Mouse (Mus musculus) embryonic facial prominence, embryonic 15.5 days (tissue): ENCODE data around the gene Rundc3a. TPM values are rescaled to one million over a fixed set of nuclear protein-coding genes. Genes with fewer than 3 reads are reported as not detected.
A peak's percentile ranks its signal among the peaks of the same experiment; 100 is the strongest.
"Not testable (repeated sequence)": the region's sequence is repeated elsewhere in the genome, so short reads cannot be mapped to it uniquely, and the experiment has no call there.

Experiments used
- ATAC-seq: fragments of 200-750 bp; cut with Nextera tagmentation; 2 replicates; pipeline ENCODE4 v1.8.0; 2017; ENCODE audit warnings: low read depth, moderate TSS enrichment; ENCODE audit not compliant: insufficient number of reproducible peaks, low FRiP score, low TSS enrichment
- H3K27ac ChIP-seq: fragments of 300-500 bp; sonication (generic); replicated peaks from 2 replicates; pipeline ENCODE4 v1.5.1; 2015; ENCODE audit warnings: mild to moderate bottlenecking, inconsistent platforms
- H3K27me3 ChIP-seq: fragments of 300-500 bp; sonication (generic); 2 replicates; pipeline ENCODE4 v1.6.1; 2015; ENCODE audit warnings: inconsistent platforms
- H3K36me3 ChIP-seq: fragments of 300-500 bp; sonication (generic); 2 replicates; pipeline ENCODE4 v1.6.1; 2015; ENCODE audit warnings: mild to moderate bottlenecking, inconsistent platforms
- H3K4me1 ChIP-seq: fragments of 300-500 bp; sonication (generic); 2 replicates; pipeline ENCODE4 v1.6.1; 2015; ENCODE audit warnings: inconsistent platforms
- H3K4me2 ChIP-seq: fragments of 300-500 bp; sonication (generic); replicated peaks from 2 replicates; pipeline ENCODE4 v1.6.1; 2015; ENCODE audit warnings: mild to moderate bottlenecking, inconsistent platforms
- H3K4me3 ChIP-seq: fragments of 300-500 bp; sonication (generic); replicated peaks from 2 replicates; pipeline ENCODE4 v1.5.1; 2015; ENCODE audit warnings: mild to moderate bottlenecking, inconsistent platforms
- H3K9ac ChIP-seq: fragments of 300-500 bp; sonication (generic); 2 replicates; pipeline ENCODE4 v1.6.1; 2015; ENCODE audit warnings: inconsistent platforms
- H3K9me3 ChIP-seq: fragments of 300-500 bp; sonication (generic); replicated peaks from 2 replicates; pipeline ENCODE4 v1.6.1; 2016; ENCODE audit warnings: inconsistent platforms
- WGBS: fragments of 180-500 bp; shearing (Covaris S2); methylation state at CpG from one replicate; pipeline ENCODE4 v1.1.7; 2015; 5-methylcytosine and 5-hydroxymethylcytosine counted together
- polyA plus RNA-seq: library from polyadenylated mRNA; unstranded; fragments of >200 nt; fragmentation: Nextera tagmentation; extraction: Ambion mirVana; gene quantifications from 2 replicates; pipeline ENCODE4 v1.2.1, GENCODE M21; 2015

The Rundc3a gene
- polyA plus RNA-seq, 1 experiment from 2014 or later: 8.3 TPM

GRCm38 (mm10) chr11:102404161-102405010, 11.2 kb downstream of the Rundc3a start:
- peaks cover 30% of the 10 kb centered on the region for H3K36me3 ChIP-seq
- H3K4me3 ChIP-seq: no peak overlapping the region
- H3K27me3 ChIP-seq: peaks cover 20% of the 10 kb centered on the region
- no peak overlapping the region for H3K4me2 ChIP-seq
- no peak overlapping the region for H3K27ac ChIP-seq
- no peaks in the 10 kb centered on the region for H3K9me3 ChIP-seq
- 79% methylated on average over 18 of the region's 18 CpGs for WGBS
- no peak for ATAC-seq
- peaks cover 43% of the 10 kb centered on the region for H3K4me1 ChIP-seq
- no peak overlapping the region for H3K9ac ChIP-seq

GRCm38 (mm10) chr11:102405544-102406285, 12.5 kb downstream of the Rundc3a start:
- H3K4me3 ChIP-seq: peak overlapping the region; percentile 77; the same call in 1 of the 2 replicates
- no peak overlapping the region for H3K27ac ChIP-seq
- peaks cover 30% of the 10 kb centered on the region for H3K36me3 ChIP-seq
- 84% methylated on average over 11 of the region's 11 CpGs for WGBS
- peaks cover 6% of the 10 kb centered on the region for H3K27me3 ChIP-seq
- H3K9me3 ChIP-seq: no peaks in the 10 kb centered on the region
- H3K4me1 ChIP-seq: peaks cover 40% of the 10 kb centered on the region
- no peak for ATAC-seq
- H3K4me2 ChIP-seq: peak overlapping the region; percentile 87; the same call in 1 of the 2 replicates
- H3K9ac ChIP-seq: 0 out of 2 replicates have a peak overlapping the region, but pooled peaks have one; percentile 73

DNA sequence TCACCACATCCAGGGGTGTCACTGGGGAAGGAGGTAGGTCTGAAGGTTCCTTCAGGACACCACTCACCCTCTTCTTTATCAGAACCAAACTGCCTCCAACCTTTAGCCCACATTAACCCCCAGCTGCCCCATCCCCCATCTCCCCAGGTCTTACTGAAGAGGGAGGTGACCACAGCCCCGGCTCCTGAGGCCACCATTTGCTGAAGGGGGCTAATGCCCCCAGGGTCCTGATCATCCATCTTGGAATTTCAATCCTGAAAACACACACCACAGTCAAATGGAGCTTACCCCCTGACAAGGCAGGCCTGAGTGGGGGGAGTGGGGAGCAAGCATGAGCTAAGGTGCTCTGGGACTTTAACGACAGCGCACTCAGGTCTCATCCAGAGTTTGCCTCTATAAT, 13.2 kb downstream of the Rundc3a start:
- H3K4me3 ChIP-seq: peak overlapping the region; percentile 77
- peaks cover 30% of the 10 kb centered on the region for H3K36me3 ChIP-seq
- no peaks in the 10 kb centered on the region for H3K9me3 ChIP-seq
- H3K4me2 ChIP-seq: peak overlapping the region; percentile 87
- H3K27me3 ChIP-seq: no peaks in the 10 kb centered on the region; the same call in none of the 2 replicates
- peak overlapping the region; percentile 73 for H3K9ac ChIP-seq
- no peak overlapping the region for H3K27ac ChIP-seq
- H3K4me1 ChIP-seq: peaks cover 42% of the 10 kb centered on the region
- WGBS: 6% methylated on average over 3 of the region's 3 CpGs
- no peak for ATAC-seq

GRCm38 (mm10) chr11:102406900-102407833, 14.0 kb downstream of the Rundc3a start:
- WGBS: under 1% methylated on average over 85 of the region's 85 CpGs

DNA sequence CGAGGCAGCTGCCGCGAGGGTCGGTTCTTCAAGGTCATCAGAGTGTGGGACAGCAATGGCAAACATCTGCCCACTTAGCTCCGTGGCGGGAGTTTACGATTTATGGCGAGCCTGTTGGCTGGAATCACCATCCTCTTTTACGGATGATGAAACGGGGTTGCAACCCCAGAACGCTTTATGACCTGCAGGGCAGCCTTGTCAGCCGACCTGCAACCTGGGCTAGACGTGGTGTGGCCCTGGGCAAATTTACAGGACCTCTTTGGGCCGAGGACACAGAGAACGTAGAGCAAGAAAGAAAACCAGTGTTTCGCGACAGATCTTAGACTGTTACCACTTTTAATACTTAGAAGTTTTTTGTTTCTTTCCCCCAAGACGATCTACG, 14.6 kb downstream of the Rundc3a start, which contains the start of gene Slc25a39:
Gene Slc25a39 (minus strand): TSS at position 113 of the 382 bp plus-strand sequence.
- Histone ChIP-seq H3K4me1 (peaks cover 45% of the 10 kb centered on the region), H3K27me3 (no peaks in the 10 kb centered on the region; the same call in 1 of the 2 replicates), H3K4me3 (peak within 1 kb of the TSS; percentile 77), H3K9ac (peak within 1 kb of the TSS; percentile 73), H3K4me2 (peak within 1 kb of the TSS; percentile 87), H3K9me3 (no peaks in the 10 kb centered on the region), H3K27ac (peak within 1 kb of the TSS; percentile 94), H3K36me3 (peaks cover 20% of the 10 kb centered on the region)
- ATAC-seq: no peak
- under 1% methylated on average over 19 of the region's 19 CpGs for WGBS

More at GRCm38 (mm10) chr11:102406900-102407833, 14.0 kb downstream of the Rundc3a start:
- Histone ChIP-seq H3K27ac (peak overlapping the region; percentile 94), H3K4me1 (peaks cover 45% of the 10 kb centered on the region), H3K27me3 (no peaks in the 10 kb centered on the region; the same call in 1 of the 2 replicates), H3K4me2 (peak overlapping the region; percentile 87), H3K4me3 (peak overlapping the region; percentile 77), H3K36me3 (peaks cover 27% of the 10 kb centered on the region), H3K9me3 (no peaks in the 10 kb centered on the region), H3K9ac (peak overlapping the region; percentile 73)
- ATAC-seq: peak; percentile 84

DNA sequence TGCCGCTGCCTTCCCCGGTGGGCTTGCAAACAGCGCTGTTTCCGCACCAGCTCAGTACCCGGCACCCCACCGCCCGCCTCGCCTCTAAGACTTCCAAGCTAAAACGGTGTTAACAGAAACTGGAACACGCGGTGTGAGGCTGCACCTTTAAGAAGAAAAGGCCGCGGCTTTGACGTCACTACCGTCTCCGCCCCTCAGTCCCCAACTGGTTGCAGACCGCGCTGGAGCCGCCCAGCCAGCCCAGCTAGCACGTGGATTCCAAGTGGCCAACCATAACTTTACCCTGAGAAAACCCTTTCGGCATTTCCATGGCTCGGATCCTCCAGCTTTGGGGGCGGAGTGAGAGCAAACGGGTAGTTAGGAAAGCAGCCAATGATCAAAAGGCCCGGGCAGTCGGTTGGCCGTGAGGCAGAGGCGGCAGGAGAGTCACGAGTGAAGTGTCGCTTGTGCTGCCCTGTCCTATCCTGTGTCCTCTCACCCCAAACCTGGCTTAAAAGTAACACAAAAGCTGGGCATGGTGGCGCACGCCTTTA, 15.2 kb downstream of the Rundc3a start:
- H3K4me3 ChIP-seq: peak overlapping the region; percentile 77
- H3K36me3 ChIP-seq: peaks cover 15% of the 10 kb centered on the region
- ATAC-seq: peak; percentile 90
- under 1% methylated on average over 32 of the region's 32 CpGs for WGBS
- H3K4me2 ChIP-seq: peak overlapping the region; percentile 87
- peak overlapping the region; percentile 94 for H3K27ac ChIP-seq
- H3K27me3 ChIP-seq: no peaks in the 10 kb centered on the region
- no peaks in the 10 kb centered on the region for H3K9me3 ChIP-seq
- peaks cover 45% of the 10 kb centered on the region for H3K4me1 ChIP-seq
- H3K9ac ChIP-seq: peak overlapping the region; percentile 57

GRCm38 (mm10) chr11:102408888-102409794, 15.9 kb downstream of the Rundc3a start:
- H3K27ac ChIP-seq: peak overlapping the region; percentile 94
- peak overlapping the region; percentile 77 for H3K4me3 ChIP-seq
- peaks cover 7% of the 10 kb centered on the region for H3K36me3 ChIP-seq
- peak overlapping the region; percentile 34; the same call in 1 of the 2 replicates for H3K9ac ChIP-seq
- no peaks in the 10 kb centered on the region for H3K9me3 ChIP-seq
- 36% methylated on average over 15 of the region's 15 CpGs for WGBS
- peaks cover 45% of the 10 kb centered on the region for H3K4me1 ChIP-seq
- no peaks in the 10 kb centered on the region for H3K27me3 ChIP-seq
- ATAC-seq: no peak
- H3K4me2 ChIP-seq: peak overlapping the region; percentile 87

- no peaks in the 10 kb centered on the region for H3K9me3 ChIP-seq
- H3K9ac ChIP-seq: no peak overlapping the region
- peaks cover 42% of the 10 kb centered on the region for H3K4me1 ChIP-seq
- 72% methylated on average over 3 of the region's 3 CpGs for WGBS
- H3K36me3 ChIP-seq: peaks cover under 1% of the 10 kb centered on the region; the same call in 1 of the 2 replicates
- no peak overlapping the region for H3K27ac ChIP-seq
- no peak overlapping the region for H3K4me3 ChIP-seq
- no peak overlapping the region for H3K4me2 ChIP-seq
- ATAC-seq: no peak
- no peaks in the 10 kb centered on the region for H3K27me3 ChIP-seq
These were observed 16.7 kb downstream of the Rundc3a start for GRCm38 (mm10) chr11:102409795-102410330.

- H3K27ac ChIP-seq, H3K9ac ChIP-seq, H3K9me3 ChIP-seq, ATAC-seq, H3K27me3 ChIP-seq, H3K4me3 ChIP-seq, H3K36me3 ChIP-seq, H3K4me2 ChIP-seq: not testable (repeated sequence)
- 89% methylated on average over 3 of the region's 3 CpGs for WGBS
- peaks cover 38% of the 10 kb centered on the region for H3K4me1 ChIP-seq
These were observed 17.1 kb downstream of the Rundc3a start for GRCm38 (mm10) chr11:102410345-102410744.
